Mouse (Mus musculus) C2C12 (cell line): ENCODE measurements at regions not wholly inside any gene's neighbourhood (a gene's known extent, or its start where the extent isn't known, plus 50 kb on each side); places are given as distances from the start of the nearest gene placed in this dataset.

Experiments
- CTCF ChIP-seq: IDR thresholded peaks from one replicate; pipeline ENCODE4 v1.5.1; 2011; ENCODE audit not compliant: control insufficient read depth, insufficient read depth, insufficient read length
- MAX ChIP-seq: IDR thresholded peaks from one replicate; pipeline ENCODE4 v1.6.1; 2011; ENCODE audit warnings: mild to moderate bottlenecking, control low read depth
- MYOD1 ChIP-seq: IDR thresholded peaks from one replicate; pipeline ENCODE4 v1.6.1; 2011; ENCODE audit warnings: low read depth; ENCODE audit not compliant: control insufficient read depth, insufficient read length
- MYOG ChIP-seq: IDR thresholded peaks from one replicate; pipeline ENCODE4 v1.6.1; 2011; ENCODE audit not compliant: control insufficient read depth, insufficient read length; ENCODE audit errors: extremely low read depth
- USF1 ChIP-seq: IDR thresholded peaks from one replicate; pipeline ENCODE4 v1.6.1; 2011; ENCODE audit warnings: low read depth, mild to moderate bottlenecking, control low read depth, moderate library complexity

DNA sequence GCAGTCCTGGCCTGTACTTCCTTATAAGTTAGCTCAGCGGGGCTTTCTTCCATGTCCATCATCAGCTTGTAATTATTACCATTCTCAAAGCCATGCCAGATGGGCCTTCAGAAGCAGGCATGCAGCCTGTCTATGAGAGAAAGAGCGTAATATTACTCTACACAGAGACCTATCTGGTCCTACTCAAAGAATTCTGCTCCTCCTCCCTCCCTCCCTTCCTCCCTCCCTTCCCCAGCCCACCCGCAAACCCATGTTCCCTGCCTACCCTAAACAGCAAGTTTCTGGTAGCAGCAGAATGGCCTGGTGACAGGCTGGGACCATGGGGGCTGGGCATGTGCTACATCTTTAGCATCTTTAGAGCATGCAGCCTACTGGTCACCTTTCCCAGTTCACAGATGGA lies 184.9 kb upstream of the Cdkn3 start:
- TF ChIP-seq CTCF = no peak
- no peak for TF ChIP-seq MYOG
- TF ChIP-seq USF1 = no peak
- TF ChIP-seq MAX = no peak
- no peak for TF ChIP-seq MYOD1
